Mouse (Mus musculus) thymus, adult 2 months (tissue): ENCODE data around the gene Hnrnpab. TPM values are rescaled to one million over a fixed set of nuclear protein-coding genes. Genes with fewer than 3 reads are reported as not detected.

Experiments used
- DNase-seq: peaks from one replicate; pipeline ENCODE4 v3.0.0; 2021
- H3K27ac ChIP-seq: fragments of 200-500 bp; 2 replicates; pipeline ENCODE4 v1.5.1; 2012; ENCODE audit warnings: low read length, control low read depth; ENCODE audit not compliant: control insufficient read depth, insufficient read depth
- H3K27me3 ChIP-seq: fragments of 200-500 bp; 2 replicates; pipeline ENCODE4 v1.6.1; 2012; ENCODE audit warnings: mild to moderate bottlenecking, low read length, moderate library complexity, mixed read lengths; ENCODE audit not compliant: control insufficient read depth, insufficient read depth
- H3K36me3 ChIP-seq: fragments of 200-500 bp; 2 replicates; pipeline ENCODE4 v1.6.1; 2012; ENCODE audit warnings: mild to moderate bottlenecking, low read length, moderate library complexity; ENCODE audit not compliant: control insufficient read depth, insufficient read depth
- H3K4me1 ChIP-seq: fragments of 200-500 bp; replicated peaks from 2 replicates; pipeline ENCODE4 v1.6.1; 2012; ENCODE audit warnings: low read length; ENCODE audit not compliant: control insufficient read depth, insufficient read depth
- H3K4me3 ChIP-seq: fragments of 200-500 bp; 2 replicates; pipeline ENCODE4 v1.5.1; 2012; ENCODE audit warnings: mild to moderate bottlenecking, low read length, control low read depth, moderate library complexity; ENCODE audit not compliant: control insufficient read depth, insufficient read depth
- CTCF ChIP-seq: fragments of 200-500 bp; IDR thresholded peaks from 2 replicates; pipeline ENCODE4 v1.5.1; 2012; ENCODE audit warnings: mild to moderate bottlenecking, control low read depth, low read length, moderate library complexity, borderline replicate concordance; ENCODE audit not compliant: control insufficient read depth, poor library complexity, insufficient read depth; ENCODE audit errors: extremely low read depth
- POLR2A ChIP-seq: fragments of 200-500 bp; IDR thresholded peaks from 2 replicates; pipeline ENCODE4 v1.6.1; 2012; ENCODE audit warnings: mild to moderate bottlenecking, low read length, control low read depth, moderate library complexity; ENCODE audit not compliant: control insufficient read depth, poor library complexity, insufficient read depth; ENCODE audit errors: extremely low read depth
- WGBS: fragments of 180-500 bp; shearing (Covaris S2); methylation state at CpG from one replicate; pipeline ENCODE4 v1.1.7; 2018; 5-methylcytosine and 5-hydroxymethylcytosine counted together
- polyA plus RNA-seq: library from polyadenylated mRNA; depleted of rRNA; stranded (reverse); fragments of >200 nt; gene quantifications from 2 replicates; pipeline ENCODE4 v1.2.3, GENCODE M21; 2012

Gene Hnrnpab
- polyA plus RNA-seq, 1 experiment, result 533 TPM

- H3K27ac ChIP-seq, result peak overlapping the region; percentile 65
- no peaks in the 10 kb centered on the region for H3K36me3 ChIP-seq
- WGBS, result 12% methylated on average over 7 of the region's 7 CpGs
- peak; percentile 53 for DNase-seq
- 0 out of 2 replicates have a peak, but pooled peaks have one; percentile 12 for TF ChIP-seq POLR2A
- no peak for TF ChIP-seq CTCF
- H3K4me3 ChIP-seq, result no peak overlapping the region
- peaks cover 26% of the 10 kb centered on the region for H3K4me1 ChIP-seq
- H3K27me3 ChIP-seq, result no peaks in the 10 kb centered on the region
Measured at GRCm38 (mm10) chr11:51577587-51577986, 29.1 kb downstream of the Hnrnpab start.

GRCm38 (mm10) chr11:51576454-51576853 lies 30.2 kb downstream of the Hnrnpab start:
- TF ChIP-seq POLR2A, result no peak
- TF ChIP-seq CTCF, result no peak
- 90% methylated on average over 4 of the region's 4 CpGs for WGBS
- Histone ChIP-seq H3K27me3 (no peaks in the 10 kb centered on the region), H3K4me1 (peaks cover 26% of the 10 kb centered on the region), H3K4me3 (no peak overlapping the region), H3K36me3 (no peaks in the 10 kb centered on the region), H3K27ac (no peak overlapping the region)
- no peak for DNase-seq

- Histone ChIP-seq H3K36me3 (no peaks in the 10 kb centered on the region), H3K27me3 (no peaks in the 10 kb centered on the region), H3K4me1 (no peaks in the 10 kb centered on the region), H3K4me3 (no peak overlapping the region), H3K27ac (no peak overlapping the region)
- no peak for TF ChIP-seq POLR2A
- no peak for TF ChIP-seq CTCF
- 94% methylated on average over 4 of the region's 4 CpGs for WGBS
- no peak for DNase-seq
Measured at GRCm38 (mm10) chr11:51568801-51569200, 37.8 kb downstream of the Hnrnpab start.

- WGBS, result 90% methylated on average over 6 of the region's 6 CpGs
- H3K4me3 ChIP-seq, result no peak overlapping the region
- H3K27ac ChIP-seq, result no peak overlapping the region
- DNase-seq, result no peak
- H3K36me3 ChIP-seq, result no peaks in the 10 kb centered on the region
- TF ChIP-seq POLR2A (no peak), CTCF (peak; percentile 51; the same call in 1 of the 2 replicates)
- H3K27me3 ChIP-seq, result no peaks in the 10 kb centered on the region
- no peaks in the 10 kb centered on the region for H3K4me1 ChIP-seq
Measured at GRCm38 (mm10) chr11:51565951-51566350, 40.7 kb downstream of the Hnrnpab start.

GRCm38 (mm10) chr11:51565062-51565461 lies 41.6 kb downstream of the Hnrnpab start:
- WGBS, result 6% methylated on average over 3 of the region's 3 CpGs
- DNase-seq, result no peak
- Histone ChIP-seq H3K4me3 (no peak overlapping the region), H3K27ac (no peak overlapping the region), H3K4me1 (no peaks in the 10 kb centered on the region), H3K27me3 (no peaks in the 10 kb centered on the region), H3K36me3 (no peaks in the 10 kb centered on the region)
- TF ChIP-seq POLR2A (no peak), CTCF (no peak)

- H3K27ac ChIP-seq, result no peak overlapping the region
- no peak for DNase-seq
- no peaks in the 10 kb centered on the region for H3K36me3 ChIP-seq
- TF ChIP-seq CTCF (no peak), POLR2A (no peak)
- 97% methylated on average over 1 of the region's 1 CpGs for WGBS
- no peak overlapping the region for H3K4me3 ChIP-seq
- no peaks in the 10 kb centered on the region for H3K4me1 ChIP-seq
- no peaks in the 10 kb centered on the region for H3K27me3 ChIP-seq
Measured at GRCm38 (mm10) chr11:51563276-51563675, 43.4 kb downstream of the Hnrnpab start.

GRCm38 (mm10) chr11:51555066-51555465 lies 51.6 kb downstream of the Hnrnpab start:
- 23% methylated on average over 2 of the region's 2 CpGs for WGBS
- no peaks in the 10 kb centered on the region for H3K36me3 ChIP-seq
- H3K4me3 ChIP-seq, result no peak overlapping the region
- DNase-seq, result no peak
- TF ChIP-seq CTCF, result no peak
- no peak for TF ChIP-seq POLR2A
- no peaks in the 10 kb centered on the region for H3K27me3 ChIP-seq
- H3K27ac ChIP-seq, result no peak overlapping the region
- H3K4me1 ChIP-seq, result peaks cover 6% of the 10 kb centered on the region; the same call in 1 of the 2 replicates
